31 mouse cellular contexts compared by ENCODE assay signal in genomic region chr11:120969742-120970141, GRCm38 (mm10).
"Had no signal": no experiment of that assay in that cellular context is flagged by ENCODE, and none has a peak within 500 bp of the region (broad histone marks: within the 10 kb centered on the region; RNA-seq: fewer than 3 reads in every experiment).

No protein-coding gene starts in this region.

- ATAC-seq: hindbrain, embryonic 16.5 days; hindbrain, postnatal 0 days; inflammation-experienced regulatory T-cells, adult 6 months; intestine, embryonic 15.5 days; intestine, embryonic 16.5 days; intestine, postnatal 0 days had no signal

- H3K4me1 ChIP-seq: intestine, embryonic 15.5 days had no signal

- H3K9me3 ChIP-seq: heart, embryonic 10.5 days; heart, embryonic 12.5 days; heart, embryonic 13.5 days; heart, embryonic 15.5 days; hindbrain, embryonic 10.5 days; hindbrain, embryonic 12.5 days; hindbrain, embryonic 13.5 days; hindbrain, embryonic 15.5 days; intestine, embryonic 15.5 days; kidney, embryonic 15.5 days had no signal

- DNase-seq: heart, adult 18-20 months; heart, adult 2 months; heart, postnatal 10 days; heart, postnatal 14 days; heart, postnatal 36 days; heart, postnatal 4 days; kidney, adult 18-20 months; kidney, adult 8-10 months; kidney, postnatal 10 days; kidney, postnatal 4 days; layer of hippocampus, adult 9-11 months; layer of hippocampus, postnatal 36 days had no signal

- H3K27me3 ChIP-seq: heart, embryonic 12.5 days; heart, embryonic 13.5 days; heart, embryonic 15.5 days; hindbrain, embryonic 12.5 days; hindbrain, embryonic 13.5 days; hindbrain, embryonic 15.5 days; intestine, embryonic 15.5 days; kidney, embryonic 15.5 days had no signal

- H3K4me2 ChIP-seq: heart, embryonic 11.5 days; heart, embryonic 12.5 days; heart, embryonic 13.5 days; heart, embryonic 15.5 days; hindbrain, embryonic 12.5 days; hindbrain, embryonic 13.5 days; hindbrain, embryonic 14.5 days; hindbrain, embryonic 15.5 days; intestine, embryonic 15.5 days; kidney, embryonic 15.5 days had no signal

- H3K27ac ChIP-seq: heart, adult 2 months; heart, embryonic 10.5 days; heart, embryonic 13.5 days; heart, embryonic 15.5 days; hindbrain, embryonic 10.5 days; hindbrain, embryonic 12.5 days; hindbrain, embryonic 13.5 days; hindbrain, embryonic 14.5 days; hindbrain, embryonic 15.5 days; hindbrain, postnatal 0 days; intestine, embryonic 15.5 days; kidney, embryonic 15.5 days; layer of hippocampus, adult 2 months; left cerebral cortex, adult 2 months had no signal

- H3K4me3 ChIP-seq: heart, adult 2 months; heart, embryonic 10.5 days; heart, embryonic 12.5 days; heart, embryonic 13.5 days; heart, embryonic 15.5 days; hindbrain, embryonic 10.5 days; hindbrain, embryonic 12.5 days; hindbrain, embryonic 13.5 days; hindbrain, embryonic 15.5 days; intestine, embryonic 15.5 days; kidney, embryonic 15.5 days; layer of hippocampus, adult 2 months; left cerebral cortex, adult 2 months had no signal

- H3K9ac ChIP-seq: heart, embryonic 12.5 days; heart, embryonic 13.5 days; heart, embryonic 15.5 days; hindbrain, embryonic 12.5 days; hindbrain, embryonic 13.5 days; hindbrain, embryonic 14.5 days; hindbrain, embryonic 15.5 days; intestine, embryonic 15.5 days; kidney, embryonic 15.5 days had no signal
